Mouse (Mus musculus): ENCODE measurements around the gene Lhx4.

The Lhx4 gene

GRCm38 (mm10) chr1:155703191-155703680 lies 48.2 kb downstream of the Lhx4 start:
- no peak for DNase-seq (ENCODE audit: low spot score)

GRCm38 (mm10) chr1:155700886-155701285 lies 50.6 kb downstream of the Lhx4 start:
- DNase-seq (ENCODE audit: low spot score), result no peak

GRCm38 (mm10) chr1:155698373-155699159 lies 52.9 kb downstream of the Lhx4 start:
- DNase-seq (ENCODE audit: low spot score), result no peak

- DNase-seq (ENCODE audit: low spot score), result no peak
Observed at GRCm38 (mm10) chr1:155693443-155693842, 58.0 kb downstream of the Lhx4 start.

- DNase-seq (ENCODE audit: low spot score), result no peak
Observed at GRCm38 (mm10) chr1:155693026-155693425, 58.5 kb downstream of the Lhx4 start.

- no peak for DNase-seq (ENCODE audit: low spot score)
Observed at GRCm38 (mm10) chr1:155692230-155692629, 59.3 kb downstream of the Lhx4 start.

GRCm38 (mm10) chr1:155689558-155689957 lies 61.9 kb downstream of the Lhx4 start:
- DNase-seq (ENCODE audit: low spot score), result no peak

- no peak for DNase-seq (ENCODE audit: low spot score)
Observed at GRCm38 (mm10) chr1:155689141-155689540, 62.3 kb downstream of the Lhx4 start.

GRCm38 (mm10) chr1:155686816-155687215 lies 64.7 kb downstream of the Lhx4 start:
- DNase-seq (ENCODE audit: low spot score), result no peak

GRCm38 (mm10) chr1:155681116-155681799 lies 70.2 kb downstream of the Lhx4 start:
- no peak for DNase-seq (ENCODE audit: low spot score)

- no peak for DNase-seq (ENCODE audit: low spot score)
Observed at GRCm38 (mm10) chr1:155675570-155675969, 75.9 kb downstream of the Lhx4 start.

- DNase-seq (ENCODE audit: low spot score), result no peak
Observed at GRCm38 (mm10) chr1:155663994-155664393, 87.5 kb downstream of the Lhx4 start.

- no peak for DNase-seq (ENCODE audit: low spot score)
Observed at GRCm38 (mm10) chr1:155656321-155656720, 95.2 kb downstream of the Lhx4 start.

GRCm38 (mm10) chr1:155654961-155655360 lies 96.5 kb downstream of the Lhx4 start:
- no peak for DNase-seq (ENCODE audit: low spot score)

GRCm38 (mm10) chr1:155650121-155650846 lies 101.2 kb downstream of the Lhx4 start:
- no peak for DNase-seq (ENCODE audit: low spot score)
